Mouse (Mus musculus) heart, postnatal 0 days (tissue): ENCODE results near the gene Abcg4. TPM values are rescaled to one million over a fixed set of nuclear protein-coding genes. Genes with fewer than 3 reads are reported as not detected.
"Not testable (repeated sequence)": the region's sequence is repeated elsewhere in the genome, so short reads cannot be mapped to it uniquely, and the experiment has no call there.

Source experiments
- ATAC-seq: fragments of 200-750 bp; cut with Nextera tagmentation; 2 replicates; pipeline ENCODE4 v1.8.0; 2017; ENCODE audit warnings: low read depth, moderate number of reproducible peaks, moderate library complexity; ENCODE audit not compliant: insufficient read depth
- DNase-seq: peaks from one replicate; pipeline ENCODE4 v3.0.0-alpha.2; 2016; ENCODE audit warnings: low spot score
- H3K27ac ChIP-seq: fragments of 300-500 bp; sonication (generic); 2 replicates; pipeline ENCODE4 v1.5.1; 2014; ENCODE audit warnings: low read depth, mild to moderate bottlenecking
- H3K27me3 ChIP-seq: fragments of 300-500 bp; sonication (generic); 2 replicates; pipeline ENCODE4 v1.6.1; 2014; ENCODE audit warnings: low read length, mixed read lengths; ENCODE audit not compliant: control insufficient read depth, insufficient read depth
- H3K36me3 ChIP-seq: fragments of 300-500 bp; sonication (generic); replicated peaks from 2 replicates; pipeline ENCODE4 v1.6.1; 2014; ENCODE audit warnings: low read length, mixed read lengths; ENCODE audit not compliant: control insufficient read depth, insufficient read depth
- H3K4me1 ChIP-seq: fragments of 300-500 bp; sonication (generic); 2 replicates; pipeline ENCODE4 v1.6.1; 2014; ENCODE audit warnings: antibody characterized with exemption; ENCODE audit not compliant: control insufficient read depth, insufficient read depth
- H3K4me2 ChIP-seq: fragments of 300-500 bp; sonication (generic); 2 replicates; pipeline ENCODE4 v1.6.1; 2014; ENCODE audit warnings: low read depth, mild to moderate bottlenecking, low read length, moderate library complexity
- H3K4me3 ChIP-seq: fragments of 300-500 bp; sonication (generic); 2 replicates; pipeline ENCODE4 v1.5.1; 2014; ENCODE audit warnings: low read depth, low read length
- H3K9ac ChIP-seq: fragments of 300-500 bp; sonication (generic); replicated peaks from 2 replicates; pipeline ENCODE4 v1.6.1; 2014; ENCODE audit warnings: low read depth, low read length, mixed read lengths
- H3K9me3 ChIP-seq: fragments of 300-500 bp; sonication (generic); replicated peaks from 2 replicates; pipeline ENCODE4 v1.6.1; 2016; ENCODE audit warnings: low read length; ENCODE audit not compliant: control insufficient read depth
- CTCF ChIP-seq: IDR thresholded peaks from 2 replicates; pipeline ENCODE4 v1.5.1; 2016; ENCODE audit warnings: antibody characterized with exemption, control low read depth, low read depth
- EP300 ChIP-seq: IDR thresholded peaks from 2 replicates; pipeline ENCODE4 v1.6.1; 2016; ENCODE audit warnings: antibody characterized with exemption, low read depth
- WGBS: fragments of 180-500 bp; shearing (Covaris S2); extraction: QIAGEN DNeasy Blood & Tissue Kit; methylation state at CpG from one replicate; pipeline ENCODE4 v1.1.7; 2014; 5-methylcytosine and 5-hydroxymethylcytosine counted together
- polyA plus RNA-seq: library from polyadenylated mRNA; unstranded; fragments of >200 nt; fragmentation: Nextera tagmentation; extraction: Ambion mirVana; gene quantifications from 2 replicates; pipeline ENCODE4 v1.2.1, GENCODE M21; 2015
- total RNA-seq: library from RNA; depleted of rRNA; stranded (reverse); fragments of >200 nt; gene quantifications from 2 replicates; pipeline ENCODE4 v1.2.3, GENCODE M21; 2014; ENCODE audit warnings: low replicate concordance

Abcg4 gene
- total and polyA plus RNA-seq, 2 experiments from 2014 or later: 0.49 to 2.1 TPM

DNA sequence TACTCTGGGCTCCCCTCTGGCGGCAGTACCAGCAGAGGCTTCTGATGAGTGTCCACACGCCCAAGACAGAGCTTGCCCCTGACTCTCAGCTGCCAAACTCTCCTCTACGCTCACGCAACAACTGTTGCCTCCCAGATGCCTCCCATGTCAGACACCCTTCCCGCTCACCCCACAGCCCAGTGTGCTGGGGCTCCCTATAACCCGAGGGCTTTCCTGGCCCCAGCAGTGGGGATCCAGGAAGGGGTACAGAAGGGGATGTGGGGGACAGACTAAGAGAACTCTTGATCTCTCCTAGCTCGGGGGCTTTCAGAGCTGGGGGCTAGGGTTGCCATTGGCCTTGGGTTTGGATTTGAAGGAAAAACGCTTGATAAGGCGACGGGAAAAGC lies 22.3 kb upstream of the Abcg4 start:
- Histone ChIP-seq H3K4me2 (peak overlapping the region; percentile 27; the same call in 1 of the 2 replicates), H3K9ac (0 out of 2 replicates have a peak overlapping the region, but pooled peaks have one; percentile 17), H3K27ac (peak overlapping the region; percentile 83), H3K4me3 (no peak overlapping the region), H3K4me1 (0 out of 2 replicates have a peak, but pooled peaks cover 4% of the 10 kb centered on the region), H3K27me3 (no peaks in the 10 kb centered on the region), H3K36me3 (peaks cover 34% of the 10 kb centered on the region), H3K9me3 (no peaks in the 10 kb centered on the region)
- no peak for TF ChIP-seq EP300
- no peak for TF ChIP-seq CTCF
- WGBS: 38% methylated on average over 10 of the region's 10 CpGs
- ATAC-seq: no peak
- no peak for DNase-seq

DNA sequence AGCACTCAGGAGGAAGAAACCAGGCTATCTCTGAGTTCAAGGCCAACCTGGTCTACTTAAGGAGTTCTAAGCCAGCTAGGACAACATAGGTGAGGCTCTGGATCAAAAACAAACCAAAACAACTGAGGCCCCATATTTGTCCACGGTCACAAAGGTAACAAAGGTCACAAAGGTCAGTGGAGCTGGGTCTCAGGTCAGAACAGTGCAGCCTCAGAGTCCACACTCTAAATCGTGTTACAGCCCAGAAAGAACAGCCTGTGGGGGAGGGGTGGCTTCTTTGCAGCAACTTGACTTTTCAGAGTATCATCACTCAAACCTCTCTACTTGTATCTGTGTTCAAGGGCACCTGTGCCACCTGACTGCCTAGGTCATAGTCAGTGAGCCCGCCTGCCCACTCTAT lies 21.3 kb upstream of the Abcg4 start:
- H3K9me3 ChIP-seq: no peaks in the 10 kb centered on the region
- TF ChIP-seq EP300 (no peak), CTCF (no peak)
- DNase-seq (no peak), ATAC-seq (no peak)
- no peak overlapping the region for H3K4me3 ChIP-seq
- 0 out of 2 replicates have a peak, but pooled peaks cover 7% of the 10 kb centered on the region for H3K4me1 ChIP-seq
- H3K36me3 ChIP-seq: peaks cover 24% of the 10 kb centered on the region
- no peaks in the 10 kb centered on the region for H3K27me3 ChIP-seq
- WGBS: 69% methylated on average over 3 of the region's 3 CpGs
- H3K9ac ChIP-seq: no peak overlapping the region
- no peak overlapping the region for H3K27ac ChIP-seq
- H3K4me2 ChIP-seq: no peak overlapping the region

DNA sequence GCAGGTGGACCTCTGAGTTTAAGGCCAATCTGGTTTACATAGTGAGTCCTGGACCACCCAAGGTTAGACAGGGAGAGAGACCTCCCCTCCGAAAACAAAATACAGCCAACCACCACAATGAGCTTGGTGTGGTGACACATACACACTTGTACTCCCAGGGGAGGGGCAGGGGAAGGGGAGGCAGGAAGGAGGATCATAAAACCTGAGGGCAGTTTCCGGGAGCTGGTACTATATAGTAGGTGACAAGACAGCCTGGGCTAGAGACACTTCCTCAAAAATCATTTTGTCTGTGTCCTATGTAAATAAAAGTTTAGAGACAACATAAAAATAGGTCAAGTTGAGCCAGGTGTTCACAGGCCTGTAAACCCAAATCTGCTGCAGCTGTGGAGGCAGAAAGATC lies 18.8 kb upstream of the Abcg4 start:
- Histone ChIP-seq H3K9me3 (no peaks in the 10 kb centered on the region), H3K27ac (no peak overlapping the region), H3K27me3 (no peaks in the 10 kb centered on the region), H3K4me2 (no peak overlapping the region), H3K4me1 (peaks cover 13% of the 10 kb centered on the region; the same call in 1 of the 2 replicates), H3K4me3 (no peak overlapping the region), H3K9ac (no peak overlapping the region), H3K36me3 (peaks cover 9% of the 10 kb centered on the region)
- TF ChIP-seq CTCF: no peak
- no peak for TF ChIP-seq EP300
- DNase-seq (no peak), ATAC-seq (no peak)
- 90% methylated on average over 2 of the region's 2 CpGs for WGBS

GRCm38 (mm10) chr9:44306532-44306931 lies 18.1 kb upstream of the Abcg4 start:
- H3K9ac ChIP-seq: no peak overlapping the region
- peaks cover 13% of the 10 kb centered on the region; the same call in 1 of the 2 replicates for H3K4me1 ChIP-seq
- H3K27ac ChIP-seq: no peak overlapping the region; the same call in 1 of the 2 replicates
- ATAC-seq (no peak), DNase-seq (no peak)
- no peak overlapping the region for H3K4me2 ChIP-seq
- TF ChIP-seq CTCF (no peak), EP300 (no peak)
- H3K36me3 ChIP-seq: peaks cover 16% of the 10 kb centered on the region
- H3K27me3 ChIP-seq: no peaks in the 10 kb centered on the region
- H3K9me3 ChIP-seq: no peaks in the 10 kb centered on the region
- H3K4me3 ChIP-seq: no peak overlapping the region
- WGBS: 87% methylated on average over 6 of the region's 6 CpGs

DNA sequence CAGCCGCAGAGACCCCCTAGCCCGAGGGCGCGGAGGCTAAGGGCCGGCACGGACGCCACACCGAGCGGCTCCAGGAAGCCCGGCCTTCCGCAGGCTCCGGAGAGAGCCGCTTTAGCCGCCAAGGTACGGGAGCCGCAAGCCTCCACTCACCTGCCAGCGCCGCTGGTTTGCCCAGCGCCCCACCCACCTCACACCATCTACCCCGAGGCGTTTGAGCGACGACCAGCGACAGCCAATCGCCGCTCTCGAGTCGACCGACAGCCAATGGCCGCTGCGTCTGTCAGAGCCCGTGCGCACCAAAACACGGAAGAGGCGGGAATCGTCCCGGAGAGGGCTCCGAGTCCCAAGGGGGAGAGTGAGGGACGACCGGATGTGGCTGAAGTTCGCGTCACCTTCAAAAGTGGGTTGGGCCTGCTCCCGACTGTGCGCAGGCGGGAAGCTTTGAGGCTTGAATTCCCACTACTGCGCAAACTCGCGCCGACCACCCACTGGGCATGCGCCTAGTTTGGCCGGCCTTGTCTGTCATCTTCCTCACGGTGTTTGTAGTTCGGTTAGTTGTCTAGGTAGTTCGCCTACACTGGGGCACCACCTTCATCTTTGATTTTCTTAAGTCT lies 17.2 kb upstream of the Abcg4 start, which contains the start of gene Hinfp:
Gene Hinfp (minus strand): TSS at position 206 of the 614 bp plus-strand sequence.
- under 1% methylated on average over 54 of the region's 54 CpGs for WGBS
- peak; percentile 98 for ATAC-seq
- peak within 1 kb of the TSS; percentile 96 for H3K9ac ChIP-seq

GRCm38 (mm10) chr9:44300001-44300400 lies 11.6 kb upstream of the Abcg4 start:
- ATAC-seq, H3K9me3 ChIP-seq, H3K4me2 ChIP-seq, DNase-seq, H3K4me3 ChIP-seq, H3K4me1 ChIP-seq, H3K27me3 ChIP-seq, H3K27ac ChIP-seq, H3K9ac ChIP-seq: not testable (repeated sequence)
- H3K36me3 ChIP-seq: peaks cover 73% of the 10 kb centered on the region
- 85% methylated on average over 3 of the region's 3 CpGs for WGBS

More for the DNA sequence above, 17.2 kb upstream of the Abcg4 start, which contains the start of gene Hinfp:
- peaks cover 8% of the 10 kb centered on the region; the same call in 1 of the 2 replicates for H3K4me1 ChIP-seq
- H3K9me3 ChIP-seq: no peaks in the 10 kb centered on the region
- DNase-seq: peak; percentile 99
- H3K36me3 ChIP-seq: peaks cover 26% of the 10 kb centered on the region
- H3K4me3 ChIP-seq: peak within 1 kb of the TSS; percentile 99
- TF ChIP-seq EP300 (peak; percentile 90), CTCF (no peak)
- peak within 1 kb of the TSS; percentile 76 for H3K27ac ChIP-seq
- H3K4me2 ChIP-seq: peak within 1 kb of the TSS; percentile 94
- H3K27me3 ChIP-seq: no peaks in the 10 kb centered on the region
